Comparison of ENCODE assay signal across 8 mouse cellular contexts in genomic region chr15:81810150-81810549, GRCm38 (mm10). TPM values are rescaled to one million over a fixed set of nuclear protein-coding genes. Genes with fewer than 3 reads are reported as not detected.
DNase-seq lines count a peak whose midpoint lies in the region; ATAC-seq and TF ChIP-seq lines count a peak whose summit lies in the region.

No protein-coding gene starts in this region.

- under 1% methylated on average over 10 of the region's 10 CpGs for WGBS in bone marrow, adult 2 months
- WGBS in heart, embryonic 13.5 days, result under 1% methylated on average over 10 of the region's 10 CpGs
- WGBS in kidney, postnatal 0 days, result 0% methylated on average over 10 of the region's 10 CpGs

- H3K36me3 ChIP-seq in C2C12 (ENCODE audit: control insufficient read depth, insufficient read depth), result peaks cover 6% of the 10 kb centered on the region
- peaks cover 4% of the 10 kb centered on the region for H3K36me3 ChIP-seq in heart, embryonic 13.5 days
- no peaks in the 10 kb centered on the region for H3K36me3 ChIP-seq in kidney, postnatal 0 days (ENCODE audit: insufficient read depth, low read length)

- peak overlapping the region; percentile 48; the same call in 1 of the 2 replicates for H3K27ac ChIP-seq in bone marrow, adult 2 months (ENCODE audit: control insufficient read depth, insufficient read depth, low read depth, low read length, poor library complexity)
- H3K27ac ChIP-seq in heart, embryonic 13.5 days (replicated peaks), result peak overlapping the region; percentile 95
- peak overlapping the region; percentile 92 for H3K27ac ChIP-seq in kidney, postnatal 0 days

- no peaks in the 10 kb centered on the region for H3K27me3 ChIP-seq in C2C12 (ENCODE audit: control insufficient read depth, insufficient read depth, insufficient read length)
- no peaks in the 10 kb centered on the region for H3K27me3 ChIP-seq in heart, embryonic 13.5 days (replicated peaks)
- H3K27me3 ChIP-seq in kidney, postnatal 0 days (ENCODE audit: insufficient read depth, low read length), result no peaks in the 10 kb centered on the region

- H3K79me2 ChIP-seq in C2C12 (ENCODE audit: control insufficient read depth, insufficient read depth), result peaks cover 34% of the 10 kb centered on the region

- peak overlapping the region; percentile 85 for H3K4me2 ChIP-seq in heart, embryonic 13.5 days
- H3K4me2 ChIP-seq in kidney, postnatal 0 days (ENCODE audit: low read length), result peak overlapping the region; percentile 71

- TF ChIP-seq POLR2A in bone marrow, adult 2 months (IDR thresholded peaks at IDR 0.05; ENCODE audit: borderline replicate concordance, control insufficient read depth, low read depth, low read length), result no peak

- H3K4me3 ChIP-seq in C2C12 (ENCODE audit: insufficient read depth, poor library complexity, severe bottlenecking), result peak overlapping the region; percentile 40
- H3K4me3 ChIP-seq in bone marrow, adult 2 months (replicated peaks; ENCODE audit: control insufficient read depth, low read depth, low read length), result peak overlapping the region; percentile 63
- H3K4me3 ChIP-seq in heart, embryonic 13.5 days, result peak overlapping the region; percentile 85
- peak overlapping the region; percentile 65 for H3K4me3 ChIP-seq in kidney, postnatal 0 days (replicated peaks; ENCODE audit: low read depth, low read length)

- H3K9ac ChIP-seq in heart, embryonic 13.5 days, result peak overlapping the region; percentile 82
- peak overlapping the region; percentile 81; the same call in 1 of the 2 replicates for H3K9ac ChIP-seq in kidney, postnatal 0 days (ENCODE audit: low read depth, low read length)

- ATAC-seq in heart, embryonic 13.5 days (ENCODE audit: extremely low read depth, insufficient number of reproducible peaks, low FRiP score, low TSS enrichment), result no peak
- peak; percentile 42 for ATAC-seq in kidney, postnatal 0 days (replicated peaks; ENCODE audit: low FRiP score, low read depth)

- no peak overlapping the region for H3ac ChIP-seq in C2C12 (ENCODE audit: control insufficient read depth, insufficient read length, low read depth)

- no peaks in the 10 kb centered on the region; the same call in 1 of the 2 replicates for H3K4me1 ChIP-seq in bone marrow, adult 2 months (ENCODE audit: control insufficient read depth, insufficient read depth, low read length)
- H3K4me1 ChIP-seq in heart, embryonic 13.5 days, result peaks cover 52% of the 10 kb centered on the region
- H3K4me1 ChIP-seq in kidney, postnatal 0 days (replicated peaks; ENCODE audit: insufficient read depth, low read length), result peaks cover 25% of the 10 kb centered on the region

- no peaks in the 10 kb centered on the region for H3K79me3 ChIP-seq in C2C12 (ENCODE audit: low read depth)

- TF ChIP-seq CTCF in C2C12 (IDR thresholded peaks at IDR 0.05; ENCODE audit: control insufficient read depth, insufficient read depth, insufficient read length), result no peak
- TF ChIP-seq CTCF in bone marrow, adult 2 months (IDR thresholded peaks at IDR 0.05; ENCODE audit: control insufficient read depth, insufficient read depth, low read length), result no peak
- TF ChIP-seq CTCF in kidney, postnatal 0 days (IDR thresholded peaks at IDR 0.05; ENCODE audit: low read depth), result no peak

- DNase-seq in fibroblast of lung, adult 2 months (ENCODE audit: low read depth), result peak; percentile 99
- peak; percentile 97 for DNase-seq in kidney, postnatal 0 days (ENCODE audit: low spot score)
- DNase-seq in liver, result peak; percentile 61
- peak; percentile 75 for DNase-seq in naive thymus-derived CD4-positive, alpha-beta T cell, adult 2 months (ENCODE audit: low read depth)
- peak; percentile 79 for DNase-seq in telencephalon, adult 2 months (ENCODE audit: low read depth, low spot score)

- no peaks in the 10 kb centered on the region for H3K9me3 ChIP-seq in heart, embryonic 13.5 days
- no peaks in the 10 kb centered on the region for H3K9me3 ChIP-seq in kidney, postnatal 0 days (replicated peaks; ENCODE audit: low read length)

TF ChIP-seq in C2C12, 6 proteins besides CTCF, POLR2A, EP300 and RAD21:
- no peak for TF ChIP-seq MYOD1 (IDR thresholded peaks at IDR 0.05; ENCODE audit: control insufficient read depth, insufficient read length, low read depth)
- TF ChIP-seq MAX (IDR thresholded peaks at IDR 0.05), result peak; percentile 78

RNA-seq across cellular contexts. Expression of gene Tef, which starts 7.9 kb away (rescaled TPM):
- polyA plus RNA-seq in C2C12 (2012; fragmentation: generic; extraction: Trizol), result 32.6 TPM
- polyA plus RNA-seq in bone marrow, adult 2 months (2011; ENCODE audit: insufficient read depth, insufficient read length, low replicate concordance, missing spikeins), result 6.4 and 16.2 TPM in 2 replicates
- polyA plus RNA-seq in heart, embryonic 13.5 days (2015; fragmentation: Nextera tagmentation; extraction: Ambion mirVana), result 22.0 and 22.2 TPM in 2 replicates
- 17.9 and 19.9 TPM in 2 replicates for polyA plus RNA-seq in kidney, postnatal 0 days (2015; fragmentation: Nextera tagmentation; extraction: Ambion mirVana)

RNA-seq across cellular contexts. Expression of gene Tob2, which starts 48.4 kb away (rescaled TPM):
- polyA plus RNA-seq in C2C12 (2012; fragmentation: generic; extraction: Trizol), result 37.5 TPM
- 6.6 and 9.2 TPM in 2 replicates for polyA plus RNA-seq in bone marrow, adult 2 months (2011; ENCODE audit: insufficient read depth, insufficient read length, low replicate concordance, missing spikeins)
- 11.8 and 13.8 TPM in 2 replicates for polyA plus RNA-seq in heart, embryonic 13.5 days (2015; fragmentation: Nextera tagmentation; extraction: Ambion mirVana)
- polyA plus RNA-seq in kidney, postnatal 0 days (2015; fragmentation: Nextera tagmentation; extraction: Ambion mirVana), result 22.5 and 27.7 TPM in 2 replicates
